Mouse (Mus musculus) common myeloid progenitor, adult 5-6 weeks (primary cell): ENCODE measurements around the gene Serpinf2. TPM values are rescaled to one million over a fixed set of nuclear protein-coding genes. Genes with fewer than 3 reads are reported as not detected.

Source experiments
- ATAC-seq: replicated peaks from 2 replicates; pipeline ENCODE4 v1.8.0; 2016; ENCODE audit warnings: low read depth, mild to moderate bottlenecking, moderate TSS enrichment, inconsistent platforms; ENCODE audit not compliant: poor library complexity, severe bottlenecking
- total RNA-seq: library from RNA; stranded (forward); fragments of 200-1000, 187-1606 nt; gene quantifications from 2 replicates; pipeline ENCODE4 v1.2.3, GENCODE M21; 2017

Gene Serpinf2
- total RNA-seq, 1 experiment from 2014 or later: 0.32 TPM

- ATAC-seq: no peak
These were observed 35.9 kb downstream of the Serpinf2 start for GRCm38 (mm10) chr11:75403301-75404052.

GRCm38 (mm10) chr11:75402271-75402690 is 37.1 kb downstream of the Serpinf2 start:
- peak; percentile 87 for ATAC-seq

- no peak for ATAC-seq
These were observed 39.3 kb downstream of the Serpinf2 start for GRCm38 (mm10) chr11:75400099-75400498.

GRCm38 (mm10) chr11:75399411-75399841 is 40.0 kb downstream of the Serpinf2 start:
- no peak for ATAC-seq

- no peak for ATAC-seq
These were observed 41.9 kb downstream of the Serpinf2 start for GRCm38 (mm10) chr11:75397452-75397851.

GRCm38 (mm10) chr11:75395611-75396010 is 43.8 kb downstream of the Serpinf2 start:
- 0 out of 2 replicates have a peak, but pooled peaks have one; percentile 29 for ATAC-seq

GRCm38 (mm10) chr11:75383529-75383928 is 55.9 kb downstream of the Serpinf2 start:
- ATAC-seq: 0 out of 2 replicates have a peak, but pooled peaks have one; percentile 22

Other genes with a start within 250 kb of the Serpinf2 start
- gene Dph1, start 248.3 kb downstream of the Serpinf2 start, total RNA-seq: 7.1 and 10.5 TPM in 2 replicates
- 0.24 and 1.6 TPM in 2 replicates for gene Rtn4rl1, start 245.8 kb downstream of the Serpinf2 start, total RNA-seq
- 139 and 158 TPM in 2 replicates for gene Rpa1, start 91.3 kb downstream of the Serpinf2 start, total RNA-seq
- gene Smyd4, start 91.2 kb downstream of the Serpinf2 start, total RNA-seq: 6.5 and 7.4 TPM in 2 replicates
- 76.0 and 77.8 TPM in 2 replicates for gene Serpinf1, start 16.9 kb downstream of the Serpinf2 start, total RNA-seq
- 8.4 and 8.6 TPM in 2 replicates for gene Wdr81, start 15.1 kb upstream of the Serpinf2 start, total RNA-seq
- 26.9 and 33.6 TPM in 2 replicates for gene Tlcd2, start 22.1 kb upstream of the Serpinf2 start, total RNA-seq
- gene Prpf8, start 47.2 kb upstream of the Serpinf2 start, total RNA-seq: 130 and 156 TPM in 2 replicates
- gene Rilp, start 70.5 kb upstream of the Serpinf2 start, total RNA-seq: 0.41 TPM in 1 of 2 replicates, not detected in the other
- 1.8 and 2.6 TPM in 2 replicates for gene Scarf1, start 73.9 kb upstream of the Serpinf2 start, total RNA-seq
- gene Slc43a2, start 92.1 kb upstream of the Serpinf2 start, total RNA-seq: 6.1 and 14.4 TPM in 2 replicates
- gene Pitpna, start 148.5 kb upstream of the Serpinf2 start, total RNA-seq: 74.6 and 76.9 TPM in 2 replicates
- 24.0 and 36.3 TPM in 2 replicates for gene Inpp5k, start 191.4 kb upstream of the Serpinf2 start, total RNA-seq
- gene Myo1c, start 210.9 kb upstream of the Serpinf2 start, total RNA-seq: 19.5 and 22.3 TPM in 2 replicates
- gene Crk, start 239.7 kb upstream of the Serpinf2 start, total RNA-seq: 38.9 and 51.4 TPM in 2 replicates